In the genomic region with DNA sequence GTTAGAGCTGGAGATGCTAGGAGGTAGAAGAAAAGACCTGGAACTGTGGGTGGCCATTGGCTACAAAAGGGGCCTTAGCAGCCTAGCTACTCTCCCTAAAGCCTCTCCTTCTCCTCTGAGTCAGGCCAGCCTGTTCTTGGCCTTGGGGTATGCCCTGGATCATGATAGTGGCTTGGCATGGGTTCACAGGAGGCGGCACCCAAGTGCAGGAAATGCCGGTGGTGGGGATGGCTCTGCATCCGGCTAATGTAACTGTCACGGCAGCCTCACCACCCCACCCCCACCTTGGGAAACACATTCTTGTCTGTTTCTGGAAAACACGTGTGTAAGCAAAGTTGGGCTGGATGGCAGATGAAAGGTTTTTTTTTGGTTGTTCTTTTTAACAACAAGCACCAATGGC, we compare ENCODE assay signal across 8 mouse cellular contexts.
DNase-seq lines count a peak whose midpoint lies in the region; ATAC-seq and TF ChIP-seq lines count a peak whose summit lies in the region.

No protein-coding gene starts in this region.

- H3K27me3 ChIP-seq in heart, embryonic 13.5 days (replicated peaks), result no peaks in the 10 kb centered on the region
- H3K27me3 ChIP-seq in lung, embryonic 14.5 days (ENCODE audit: insufficient read depth, low read length), result no peaks in the 10 kb centered on the region
- no peaks in the 10 kb centered on the region for H3K27me3 ChIP-seq in midbrain, embryonic 14.5 days (ENCODE audit: control insufficient read depth, insufficient read depth, low read length)
- no peaks in the 10 kb centered on the region for H3K27me3 ChIP-seq in midbrain, postnatal 0 days (ENCODE audit: insufficient read depth, low read length)

- WGBS in heart, embryonic 13.5 days, result 24% methylated on average over 5 of the region's 5 CpGs
- whole genome bisulfite sequencing in lung, embryonic 14.5 days, result 16% methylated on average over 5 of the region's 5 CpGs
- 79% methylated on average over 5 of the region's 5 CpGs for WGBS in midbrain, embryonic 14.5 days
- 64% methylated on average over 5 of the region's 5 CpGs for WGBS in midbrain, postnatal 0 days

- no peak for TF ChIP-seq CTCF in lung, embryonic 14.5 days (IDR thresholded peaks at IDR 0.05; ENCODE audit: low read depth)
- TF ChIP-seq CTCF in midbrain, postnatal 0 days (IDR thresholded peaks at IDR 0.05), result no peak

- peak overlapping the region; percentile 80 for H3K27ac ChIP-seq in heart, embryonic 13.5 days (replicated peaks)
- H3K27ac ChIP-seq in lung, embryonic 14.5 days (ENCODE audit: low read depth), result peak overlapping the region; percentile 77
- no peak overlapping the region for H3K27ac ChIP-seq in midbrain, embryonic 14.5 days (replicated peaks; ENCODE audit: low read depth, low read length)
- H3K27ac ChIP-seq in midbrain, postnatal 0 days (ENCODE audit: low read depth, low read length), result no peak overlapping the region

- H3K36me3 ChIP-seq in heart, embryonic 13.5 days, result no peaks in the 10 kb centered on the region
- no peaks in the 10 kb centered on the region for H3K36me3 ChIP-seq in lung, embryonic 14.5 days (ENCODE audit: insufficient read depth)
- H3K36me3 ChIP-seq in midbrain, embryonic 14.5 days (ENCODE audit: control insufficient read depth, insufficient read depth, low read length), result no peaks in the 10 kb centered on the region
- H3K36me3 ChIP-seq in midbrain, postnatal 0 days (ENCODE audit: insufficient read depth, low read length), result no peaks in the 10 kb centered on the region

- ATAC-seq in CD4-positive, CD25-positive, alpha-beta regulatory T cell, adult 4 months, result no peak
- no peak; the same call in 1 of the 2 replicates for ATAC-seq in heart, embryonic 13.5 days (ENCODE audit: extremely low read depth, insufficient number of reproducible peaks, low FRiP score, low TSS enrichment)
- peak; percentile 78 for ATAC-seq in lung, embryonic 14.5 days (ENCODE audit: insufficient read depth)
- no peak for ATAC-seq in midbrain, embryonic 14.5 days (ENCODE audit: low FRiP score, low TSS enrichment)
- no peak for ATAC-seq in midbrain, postnatal 0 days (ENCODE audit: low FRiP score)

- H3K4me3 ChIP-seq in heart, embryonic 13.5 days, result no peak overlapping the region
- H3K4me3 ChIP-seq in lung, embryonic 14.5 days (ENCODE audit: low read depth, low read length), result no peak overlapping the region
- no peak overlapping the region for H3K4me3 ChIP-seq in midbrain, embryonic 14.5 days (replicated peaks; ENCODE audit: low read depth, low read length)
- no peak overlapping the region for H3K4me3 ChIP-seq in midbrain, postnatal 0 days (ENCODE audit: low read depth, low read length)

- DNase-seq in CD4-positive, CD25-positive, alpha-beta regulatory T cell, adult 2 months (ENCODE audit: low read depth, low spot score), result peak; percentile 0
- DNase-seq in adipocyte (ENCODE audit: low spot score), result peak; percentile 39
- DNase-seq in lung, embryonic 14.5 days, result peak; percentile 68
- DNase-seq in yolk sac, embryonic 10.5 days (ENCODE audit: low spot score), result peak; percentile 44
- no peak for DNase-seq in midbrain, embryonic 14.5 days
- no peak for DNase-seq in midbrain, postnatal 0 days (ENCODE audit: low spot score)

- no peaks in the 10 kb centered on the region for H3K9me3 ChIP-seq in heart, embryonic 13.5 days
- no peaks in the 10 kb centered on the region for H3K9me3 ChIP-seq in lung, embryonic 14.5 days (ENCODE audit: low read depth, low read length)
- no peaks in the 10 kb centered on the region for H3K9me3 ChIP-seq in midbrain, embryonic 14.5 days (ENCODE audit: control insufficient read depth, low read length)
- H3K9me3 ChIP-seq in midbrain, postnatal 0 days (ENCODE audit: low read length), result no peaks in the 10 kb centered on the region

- peaks cover 32% of the 10 kb centered on the region for H3K4me1 ChIP-seq in heart, embryonic 13.5 days
- H3K4me1 ChIP-seq in lung, embryonic 14.5 days (ENCODE audit: insufficient read depth), result 0 out of 2 replicates have a peak, but pooled peaks cover 6% of the 10 kb centered on the region
- H3K4me1 ChIP-seq in midbrain, embryonic 14.5 days (ENCODE audit: control insufficient read depth, insufficient read depth, low read length), result no peaks in the 10 kb centered on the region
- H3K4me1 ChIP-seq in midbrain, postnatal 0 days (ENCODE audit: insufficient read depth, low read length), result no peaks in the 10 kb centered on the region

- no peak overlapping the region for H3K4me2 ChIP-seq in heart, embryonic 13.5 days
- H3K4me2 ChIP-seq in lung, embryonic 14.5 days, result no peak overlapping the region
- H3K4me2 ChIP-seq in midbrain, embryonic 14.5 days (ENCODE audit: low read length), result no peak overlapping the region
- no peak overlapping the region for H3K4me2 ChIP-seq in midbrain, postnatal 0 days (ENCODE audit: low read depth, low read length, poor library complexity, severe bottlenecking)

- H3K9ac ChIP-seq in heart, embryonic 13.5 days, result no peak overlapping the region
- H3K9ac ChIP-seq in lung, embryonic 14.5 days, result no peak overlapping the region
- no peak overlapping the region for H3K9ac ChIP-seq in midbrain, embryonic 14.5 days (replicated peaks; ENCODE audit: low read length)
- no peak overlapping the region for H3K9ac ChIP-seq in midbrain, postnatal 0 days (replicated peaks; ENCODE audit: low read length, poor library complexity, severe bottlenecking)

Comparison
In these comparisons a context has a peak if more than half of its experiments do, and no peak if none do; other contexts are left out.
1. DNase-seq: peak in CD4-positive, CD25-positive, alpha-beta regulatory T cell, adult 2 months (single experiment), adipocyte (single experiment), lung, embryonic 14.5 days (single experiment) and yolk sac, embryonic 10.5 days (single experiment); none in midbrain, embryonic 14.5 days (single experiment) and midbrain, postnatal 0 days (single experiment).
2. H3K27ac ChIP-seq: peak in heart, embryonic 13.5 days (single experiment) and lung, embryonic 14.5 days (single experiment); none in midbrain, embryonic 14.5 days (single experiment) and midbrain, postnatal 0 days (single experiment).